Mouse (Mus musculus) cerebellum, adult 2 months (tissue): ENCODE measurements around the gene Cacna2d3.

Experiments used
- CTCF ChIP-seq: fragments of 200-500 bp; IDR thresholded peaks from 2 replicates; pipeline ENCODE4 v1.5.1; 2011; ENCODE audit warnings: low read depth, mild to moderate bottlenecking, control low read depth, low read length, moderate library complexity, borderline replicate concordance; ENCODE audit not compliant: insufficient read depth
- POLR2A ChIP-seq: fragments of 200-500 bp; IDR thresholded peaks from 2 replicates; pipeline ENCODE4 v1.6.1; 2011; ENCODE audit warnings: low read length, control low read depth, borderline replicate concordance; ENCODE audit not compliant: insufficient read depth

- TF ChIP-seq CTCF (no peak), POLR2A (no peak)
These were observed 680.9 kb downstream of the Cacna2d3 start for GRCm38 (mm10) chr14:29040606-29041364.
